Mouse (Mus musculus) erythroblast, embryonic 14.5 days (primary cell): ENCODE data around the gene Slc35b4.
A peak's percentile ranks its signal among the peaks of the same experiment; 100 is the strongest.

Experiments used
- GATA1 ChIP-seq: IDR thresholded peaks from 2 replicates; pipeline ENCODE4 v1.6.1; 2012; ENCODE audit warnings: low read length, inconsistent platforms, mixed read lengths
- TAL1 ChIP-seq: IDR thresholded peaks from 3 replicates; pipeline ENCODE4 v1.6.1; 2012; ENCODE audit warnings: low read length, inconsistent platforms, mixed read lengths

GRCm38 (mm10) chr6:34156057-34156456 is 20.9 kb downstream of the Slc35b4 start:
- TF ChIP-seq GATA1 (peak; percentile 45; the same call in 1 of the 2 replicates), TAL1 (no peak)
